Mouse (Mus musculus): ENCODE measurements at regions not wholly inside any gene's neighbourhood (a gene's known extent, or its start where the extent isn't known, plus 50 kb on each side); places are given as distances from the start of the nearest gene placed in this dataset.
A peak's percentile ranks its signal among the peaks of the same experiment; 100 is the strongest.

DNA sequence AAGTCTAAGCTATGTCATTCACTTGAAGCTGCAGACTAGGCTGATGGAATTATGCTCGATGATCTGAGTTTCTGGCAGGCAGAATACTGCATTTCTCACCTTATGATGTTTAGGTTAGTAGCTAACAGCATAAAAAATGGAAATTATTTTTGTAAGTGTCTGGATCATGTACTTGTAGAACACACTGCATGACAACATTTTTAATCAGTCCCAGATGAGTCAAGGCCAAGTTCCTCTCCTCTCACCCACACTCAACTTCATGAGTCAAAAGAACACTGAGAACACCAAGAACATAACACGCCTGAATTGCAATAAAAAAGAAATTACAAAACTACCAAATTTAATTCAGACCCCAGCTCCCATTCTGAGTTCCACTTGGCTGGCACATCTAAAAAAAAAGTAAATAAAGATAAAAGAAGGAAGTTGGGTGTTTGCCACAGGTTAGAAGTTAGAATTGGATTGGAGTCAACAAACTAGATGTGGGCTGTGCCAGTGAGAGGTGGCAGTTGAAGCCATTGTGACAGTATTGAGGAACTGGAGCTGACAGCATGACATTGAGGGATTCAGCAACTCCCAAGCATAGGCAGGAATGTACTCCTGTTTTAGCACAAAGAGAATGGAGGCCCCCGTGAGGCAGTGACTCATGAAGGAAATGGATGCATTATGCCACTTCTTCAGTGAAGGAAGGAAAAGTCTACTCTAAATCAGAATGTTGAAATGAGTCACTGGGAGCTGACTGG is 222.8 kb upstream of the 4931408C20Rik start:
- no peak for DNase-seq (ENCODE audit: low read depth, low spot score)

DNA sequence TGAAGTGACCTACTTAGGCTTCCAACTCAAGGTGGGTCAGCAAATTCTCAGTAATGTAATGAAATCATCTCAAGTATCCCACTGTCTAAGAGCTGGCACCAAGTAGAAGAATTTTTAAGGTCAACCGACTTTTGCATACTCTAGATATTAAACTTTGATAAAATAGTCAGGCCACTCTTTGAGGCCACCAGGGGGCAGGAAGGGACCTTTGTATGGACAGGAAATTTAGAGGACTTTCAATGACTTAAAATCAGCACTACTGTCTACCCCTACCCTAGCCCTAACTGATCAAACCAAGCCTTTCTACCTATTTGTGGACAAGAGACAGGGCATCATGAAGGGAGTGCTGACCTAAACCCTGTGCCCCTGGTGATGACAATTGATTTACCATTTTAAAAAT is 215.0 kb upstream of the 4931408C20Rik start:
- peak; percentile 35 for DNase-seq (ENCODE audit: low read depth, low spot score)

DNA sequence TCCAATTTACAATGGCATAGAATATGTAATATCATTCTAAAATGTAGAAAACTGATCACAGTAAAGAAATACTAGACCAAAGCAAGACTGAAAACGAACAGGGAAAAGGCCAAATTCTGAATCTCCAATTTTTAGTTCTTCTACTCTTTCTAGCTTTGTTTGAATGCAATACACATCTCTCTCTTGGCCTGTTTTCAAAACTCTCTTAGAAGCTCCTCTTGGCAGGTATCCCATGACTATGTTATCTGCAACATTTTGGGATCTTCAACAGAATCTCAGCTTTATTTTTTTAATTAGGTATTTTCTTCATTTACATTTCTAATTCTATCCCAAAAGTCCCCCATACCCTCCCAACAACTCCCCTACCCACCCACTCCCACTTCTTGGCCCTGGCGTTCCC is 170.2 kb upstream of the 4931408C20Rik start:
- no peak for DNase-seq (ENCODE audit: low read depth, low spot score)

DNA sequence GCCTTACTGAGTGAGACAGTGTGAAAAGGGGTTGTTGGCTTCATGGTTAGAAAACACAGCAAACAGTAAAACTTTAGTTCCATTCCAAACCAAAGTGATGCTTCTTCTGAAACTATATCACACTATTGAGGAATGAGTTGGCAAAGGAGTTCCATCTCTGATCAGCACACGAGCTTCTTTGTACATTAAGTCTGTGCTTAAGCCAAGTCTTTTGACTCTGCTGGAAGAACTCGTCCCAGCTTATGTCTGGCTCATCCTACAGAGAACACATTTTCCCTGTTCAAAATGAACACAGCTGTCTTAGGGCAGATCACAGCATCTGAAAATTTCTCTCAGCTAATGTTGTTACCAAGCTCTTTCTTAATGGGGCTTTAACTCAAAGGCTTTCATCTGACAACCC is 166.5 kb upstream of the 4931408C20Rik start:
- DNase-seq (ENCODE audit: low read depth, low spot score), result no peak

DNA sequence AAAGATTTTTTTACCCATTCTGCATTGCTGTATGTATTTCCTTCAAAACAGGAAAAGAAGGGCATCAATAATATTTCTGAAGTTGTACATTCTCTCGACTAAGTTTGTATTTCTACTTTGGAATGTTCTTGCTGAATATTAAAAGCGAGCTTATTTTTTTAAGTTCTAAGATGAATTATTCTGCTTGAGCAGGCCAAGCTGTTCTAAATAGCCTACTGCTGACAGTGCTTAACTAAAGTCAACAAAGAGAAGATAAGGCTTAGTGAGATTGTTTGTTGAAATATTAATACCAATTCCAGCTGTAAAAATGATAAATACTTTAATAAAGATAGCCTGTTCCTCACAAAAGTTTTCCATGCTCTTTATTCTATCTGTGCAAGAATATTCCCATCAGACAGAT is 122.0 kb upstream of the 4931408C20Rik start:
- DNase-seq (ENCODE audit: low read depth, low spot score), result no peak

DNA sequence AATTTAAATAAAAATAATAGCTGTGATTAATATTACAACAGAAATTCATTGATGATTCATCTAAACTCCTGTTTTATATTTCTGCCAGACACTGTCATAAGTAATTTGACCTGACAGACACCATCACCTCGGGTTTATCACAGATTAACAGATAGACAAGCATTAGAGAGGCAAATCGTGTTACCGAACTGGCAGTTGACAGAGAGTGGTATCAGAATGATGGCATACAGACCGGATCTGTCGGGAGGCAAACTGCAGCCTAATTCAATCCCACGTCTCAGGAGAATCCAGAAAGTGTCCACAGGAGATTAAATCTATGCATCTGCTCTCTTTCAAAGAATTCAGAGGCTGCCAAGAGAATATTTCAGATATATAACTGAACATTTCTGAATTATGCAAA is 77.8 kb upstream of the 4931408C20Rik start:
- no peak for DNase-seq (ENCODE audit: low read depth, low spot score)

Measured in A20 (cell line).